Mouse (Mus musculus) layer of hippocampus, adult 6 months (tissue): ENCODE results near the gene Gm498. TPM values are rescaled to one million over a fixed set of nuclear protein-coding genes. Genes with fewer than 3 reads are reported as not detected.

Experiments
- long read RNA-seq, 2 experiments: library from polyadenylated mRNA; unstranded; transcript quantifications; one replicate each; pipeline ENCODE4 v2.0.0; 2019 to 2020
- microRNA-seq: library from miRNA; unstranded; fragments of <30 nt; microRNA quantifications from one replicate; pipeline ENCODE4 v1.2.0, GENCODE M21; 2020
- polyA plus RNA-seq: library from polyadenylated mRNA; unstranded; fragments of <200 nt; fragmentation: Nextera tagmentation; gene quantifications from 2 replicates; pipeline ENCODE4 v1.2.3, GENCODE M21; 2021

The Gm498 gene
- polyA plus RNA-seq: not detected in 2 replicates
- long read RNA-seq, experiment 1: 0 reads
- long read RNA-seq, experiment 2: 0 reads

GRCm38 (mm10) chr7:143866538-143866937 lies at the start of gene Gm498:
TSS of gene Gm498 (plus strand) at chr7:143866838.

GRCm38 (mm10) chr7:143822375-143823265 lies 44.0 kb upstream of the Gm498 start, which contains the start of the genes Nadsyn1 and Dhcr7:
TSS of gene Nadsyn1 (minus strand) at chr7:143822849.
TSS of gene Dhcr7 (plus strand) at chr7:143823145.

Small RNAs within 50 kb of the gene (microRNA-seq; reads per million reads assigned to microRNA genes)
- gene Mir6404: not detected

Other genes with a start within 250 kb of the Gm498 start
- gene Tnfrsf26, start 238.1 kb upstream of the Gm498 start, polyA plus RNA-seq: 0.09 TPM in 1 of 2 replicates, not detected in the other
- 0.80 and 2.5 TPM in 2 replicates for gene Tnfrsf22, start 217.2 kb upstream of the Gm498 start, polyA plus RNA-seq
- 0.06 and 0.19 TPM in 2 replicates for gene Tnfrsf23, start 181.0 kb upstream of the Gm498 start, polyA plus RNA-seq
- 4.5 and 6.3 TPM in 2 replicates for gene Osbpl5, start 109.9 kb upstream of the Gm498 start, polyA plus RNA-seq
- gene Mrgprg, start 99.8 kb upstream of the Gm498 start, polyA plus RNA-seq: not detected in 2 replicates
- 5.0 and 6.1 TPM in 2 replicates for gene Mrgpre, start 82.3 kb upstream of the Gm498 start, polyA plus RNA-seq
- 1.2 and 1.7 TPM in 2 replicates for gene Nadsyn1, start 44.0 kb upstream of the Gm498 start, polyA plus RNA-seq
- 14.5 and 15.6 TPM in 2 replicates for gene Dhcr7, start 43.7 kb upstream of the Gm498 start, polyA plus RNA-seq
- gene Shank2, start 135.1 kb downstream of the Gm498 start, polyA plus RNA-seq: 9.9 and 10.2 TPM in 2 replicates